Mouse (Mus musculus) T-helper 1 cell (primary cell): ENCODE measurements at regions not wholly inside any gene's neighbourhood (a gene's known extent, or its start where the extent isn't known, plus 50 kb on each side); places are given as distances from the start of the nearest gene placed in this dataset.

ENCODE experiments used
- in situ Hi-C: fragments of 300-600 bp; cut with MboI, MseI; formaldehyde crosslinking; loops from one replicate; pipeline ENCODE4 v1.15.1; 2025; ENCODE audit warnings: high pct_unique_total_duplicates

DNA sequence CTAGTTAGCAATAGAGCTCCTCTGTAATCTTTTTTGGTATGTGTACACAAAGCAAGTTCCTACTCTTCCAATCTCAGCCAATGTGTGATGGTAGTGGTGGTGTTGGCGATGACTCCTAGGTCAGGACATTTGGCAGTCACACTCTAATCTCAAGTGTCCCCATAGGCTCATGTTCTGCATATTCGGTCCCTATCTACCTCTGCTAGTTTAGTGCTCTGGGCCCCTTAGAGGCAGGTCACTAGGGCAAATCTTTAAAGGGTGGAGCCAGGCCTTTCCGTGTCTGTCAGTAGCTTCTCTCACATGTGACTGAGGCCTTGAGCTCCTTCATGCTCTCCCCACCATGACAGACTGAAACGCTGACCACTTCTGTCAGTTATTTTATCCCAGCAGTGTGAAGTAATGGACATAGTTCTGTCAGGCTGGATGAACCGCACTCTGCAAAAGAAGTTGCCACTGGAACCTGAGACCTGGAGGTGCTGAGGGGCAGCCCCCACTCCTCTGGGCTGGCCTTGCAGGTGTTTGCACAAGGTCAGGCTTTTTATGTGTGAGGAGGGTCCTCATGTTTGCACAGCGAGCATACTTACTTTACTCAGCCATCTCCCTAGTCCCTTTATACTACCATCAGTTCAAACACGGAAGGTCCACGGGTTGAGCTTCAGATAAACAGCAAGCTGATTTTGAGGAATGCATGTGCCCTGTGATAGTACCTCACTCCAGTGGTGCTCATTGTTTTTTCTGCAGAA lies 75.3 kb upstream of the Ywhaq start:
- in situ Hi-C loops = no loop called here

DNA sequence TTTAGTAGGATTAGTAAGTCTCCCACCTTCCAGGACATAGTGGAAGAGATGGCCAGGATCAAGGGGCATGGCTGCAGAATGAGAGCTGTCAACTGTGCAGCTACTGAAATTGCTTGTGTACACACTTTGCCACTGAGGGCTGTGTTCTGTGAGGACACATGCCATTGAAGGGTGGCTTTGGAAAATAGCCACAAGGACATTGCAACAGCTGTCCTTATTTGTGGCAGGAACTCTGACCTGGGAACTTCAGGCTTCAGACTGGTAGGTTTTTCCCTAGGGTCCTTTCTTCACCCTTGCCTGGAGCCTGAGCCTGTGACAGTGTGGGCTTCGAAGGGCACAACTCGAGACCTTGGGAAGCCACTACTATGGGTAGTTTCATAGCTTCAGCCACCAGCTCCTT lies 64.2 kb upstream of the Ywhaq start:
- in situ Hi-C loops = no loop called here

DNA sequence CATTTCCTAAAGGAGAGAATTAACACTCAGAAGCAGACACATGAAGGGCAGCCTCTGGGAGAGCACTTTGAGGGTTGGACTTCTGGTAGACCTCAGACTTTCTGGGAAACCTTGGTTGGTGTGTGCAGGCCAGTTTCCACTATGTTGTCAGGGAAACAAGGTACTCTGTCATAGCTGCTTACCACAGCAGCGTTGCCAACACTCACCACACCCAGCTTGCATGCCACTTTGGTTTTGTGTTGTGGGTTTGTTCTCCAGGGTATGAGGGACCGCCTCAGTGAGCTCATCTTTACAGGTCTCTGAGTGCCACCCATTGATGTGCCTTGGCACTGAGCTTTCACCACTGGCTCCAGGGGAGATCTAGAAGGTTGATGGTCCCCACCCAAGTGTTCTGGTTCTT lies 62.8 kb upstream of the Ywhaq start:
- in situ Hi-C loops = no loop called here

DNA sequence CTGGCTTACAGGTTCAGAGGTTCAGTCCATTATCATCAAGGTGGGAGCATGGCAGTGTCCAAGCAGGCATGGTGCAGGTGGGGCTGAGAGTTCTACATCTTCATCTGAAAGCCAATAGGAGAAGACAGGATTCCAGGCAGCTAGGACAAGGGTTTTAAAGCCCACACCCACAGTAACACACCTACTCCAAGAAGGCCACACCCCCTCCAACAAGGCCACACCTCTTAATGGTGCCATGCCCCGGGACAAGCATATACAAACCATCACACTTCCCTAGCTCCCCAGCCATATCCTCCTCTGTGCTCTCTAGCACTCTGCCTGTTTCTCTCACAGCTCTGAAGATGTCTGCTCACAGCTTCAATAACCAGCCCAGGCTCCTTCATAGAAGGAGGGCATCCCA lies 61.8 kb upstream of the Ywhaq start:
- in situ Hi-C loops = no loop called here

DNA sequence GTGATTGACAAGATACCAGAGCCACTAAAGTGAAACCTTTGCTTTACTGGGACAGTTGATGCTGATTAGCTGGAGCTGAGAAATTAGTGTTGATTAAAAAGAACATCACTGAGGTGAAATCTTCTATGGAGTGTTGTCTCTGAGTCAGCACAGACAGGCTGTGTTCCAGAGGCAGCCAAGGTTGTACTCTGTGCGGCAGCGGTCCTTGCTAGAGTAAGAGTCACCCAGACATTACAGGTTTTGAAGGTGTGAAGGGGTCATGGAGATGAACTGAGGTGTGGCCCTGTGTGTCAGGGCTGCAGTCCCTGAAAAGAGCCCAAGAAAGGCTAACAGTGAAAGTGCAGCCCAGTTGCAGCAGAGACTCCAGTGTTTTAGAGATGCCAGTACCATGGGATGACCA lies 59.1 kb upstream of the Ywhaq start:
- in situ Hi-C loops = no loop called here

DNA sequence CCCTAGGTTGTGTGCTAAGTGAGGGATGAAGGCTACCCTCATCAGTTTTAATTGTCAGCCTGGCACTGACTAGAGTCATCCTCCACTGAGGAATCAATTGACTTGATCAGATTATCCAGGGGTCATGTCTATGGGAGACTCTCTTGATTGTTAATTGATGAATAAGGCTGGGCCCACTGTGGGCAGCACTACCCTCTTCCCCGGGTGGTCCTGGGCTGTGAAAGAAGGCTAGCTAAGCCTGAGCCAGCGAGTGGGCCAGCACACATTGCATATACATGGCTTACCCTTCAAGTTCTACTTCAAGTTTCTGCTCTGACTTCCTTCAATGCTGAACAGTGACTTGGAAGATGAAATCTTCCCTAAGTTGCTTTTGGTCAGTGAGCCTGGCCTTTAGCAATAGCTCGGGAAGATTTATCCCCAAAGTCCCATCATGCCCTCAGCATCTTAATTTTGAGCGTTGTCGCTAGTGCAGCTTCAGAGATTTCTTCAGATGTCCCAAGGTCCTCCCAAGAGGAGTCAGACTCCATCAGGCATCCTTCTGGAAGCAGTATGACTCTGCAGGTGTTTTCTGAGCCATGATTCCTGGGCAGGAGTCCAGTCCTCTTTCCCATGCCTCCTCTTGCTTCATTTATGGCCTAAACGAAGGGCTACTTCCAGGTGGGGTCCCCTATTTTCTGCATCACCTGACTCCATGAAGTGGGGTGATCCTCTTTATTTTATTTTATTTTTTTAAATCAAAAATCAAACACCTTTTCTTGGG lies 55.7 kb upstream of the Ywhaq start:
- in situ Hi-C loops = no loop called here

DNA sequence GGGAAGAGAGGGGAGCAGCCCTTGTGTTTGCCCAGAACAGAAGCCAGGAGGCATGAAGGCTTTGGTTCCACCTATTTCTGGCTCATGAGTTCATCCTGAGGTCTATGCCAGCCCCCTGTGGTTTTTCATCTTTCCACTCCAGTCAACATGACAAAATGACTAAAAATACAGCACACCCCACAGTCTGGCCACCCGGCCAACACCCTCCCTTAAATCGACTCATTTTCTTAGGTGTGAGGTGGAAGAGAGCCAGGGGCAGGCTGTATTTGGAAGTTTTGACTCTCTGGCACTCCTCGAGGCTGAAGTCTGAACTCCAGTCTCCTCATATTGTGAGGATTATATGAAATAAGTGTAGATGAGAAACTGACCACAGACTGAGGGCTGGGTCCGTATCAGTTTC lies 55.0 kb upstream of the Ywhaq start:
- in situ Hi-C loops = no loop called here

DNA sequence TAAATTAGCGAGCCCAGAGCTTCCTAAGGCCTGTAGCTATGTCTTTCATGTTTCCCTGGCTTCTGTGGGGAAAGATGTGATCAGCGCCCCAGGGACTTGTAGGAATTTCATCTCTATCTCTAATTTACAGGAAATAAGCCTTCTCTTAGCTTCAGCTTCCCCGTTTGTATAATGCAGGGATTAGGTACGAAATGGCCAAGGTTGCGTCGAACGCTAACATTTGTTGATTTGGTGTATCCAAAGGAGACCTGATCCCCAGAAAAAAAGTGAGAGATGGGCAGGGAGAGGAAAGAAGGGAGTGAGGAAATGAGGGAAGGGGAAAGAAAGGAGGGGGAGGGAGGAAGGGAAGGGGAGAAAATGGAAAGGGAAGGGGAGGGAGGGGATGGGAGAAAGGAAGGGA lies 54.5 kb upstream of the Ywhaq start:
- in situ Hi-C loops = no loop called here

DNA sequence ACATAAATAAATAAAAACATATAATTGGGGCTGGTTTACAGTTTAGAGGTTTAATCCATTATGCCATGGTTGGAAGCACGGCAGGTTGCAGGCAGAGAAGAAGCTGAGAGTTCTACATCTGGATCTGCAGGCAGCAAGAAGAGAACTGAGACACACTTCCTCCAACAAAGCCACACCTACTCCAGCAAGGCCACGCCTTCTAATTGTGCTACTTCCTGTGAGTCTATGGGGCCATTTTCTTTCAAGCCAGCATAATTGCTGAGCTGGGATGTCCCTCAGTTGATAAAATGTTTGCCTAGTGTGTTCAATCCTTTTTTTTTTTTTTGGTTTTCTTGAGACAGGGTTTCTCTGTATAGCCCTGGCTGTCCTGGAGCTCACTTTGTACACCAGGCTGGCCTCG lies 52.8 kb upstream of the Ywhaq start:
- in situ Hi-C loops = no loop called here
